Mouse (Mus musculus) layer of hippocampus, postnatal 36 days (tissue): ENCODE measurements around the gene Vipr1. TPM values are rescaled to one million over a fixed set of nuclear protein-coding genes. Genes with fewer than 3 reads are reported as not detected.

Experiments
- DNase-seq, 2 experiments: peaks; one replicate each; pipeline ENCODE4 v3.0.0; 2022
- total RNA-seq, 2 experiments: library from RNA; stranded (reverse); gene quantifications; 2 replicates each; pipeline ENCODE4 v1.2.3; 2021

Gene Vipr1
- total RNA-seq, 2 experiments from 2014 or later: 15.0 to 18.7 TPM

DNA sequence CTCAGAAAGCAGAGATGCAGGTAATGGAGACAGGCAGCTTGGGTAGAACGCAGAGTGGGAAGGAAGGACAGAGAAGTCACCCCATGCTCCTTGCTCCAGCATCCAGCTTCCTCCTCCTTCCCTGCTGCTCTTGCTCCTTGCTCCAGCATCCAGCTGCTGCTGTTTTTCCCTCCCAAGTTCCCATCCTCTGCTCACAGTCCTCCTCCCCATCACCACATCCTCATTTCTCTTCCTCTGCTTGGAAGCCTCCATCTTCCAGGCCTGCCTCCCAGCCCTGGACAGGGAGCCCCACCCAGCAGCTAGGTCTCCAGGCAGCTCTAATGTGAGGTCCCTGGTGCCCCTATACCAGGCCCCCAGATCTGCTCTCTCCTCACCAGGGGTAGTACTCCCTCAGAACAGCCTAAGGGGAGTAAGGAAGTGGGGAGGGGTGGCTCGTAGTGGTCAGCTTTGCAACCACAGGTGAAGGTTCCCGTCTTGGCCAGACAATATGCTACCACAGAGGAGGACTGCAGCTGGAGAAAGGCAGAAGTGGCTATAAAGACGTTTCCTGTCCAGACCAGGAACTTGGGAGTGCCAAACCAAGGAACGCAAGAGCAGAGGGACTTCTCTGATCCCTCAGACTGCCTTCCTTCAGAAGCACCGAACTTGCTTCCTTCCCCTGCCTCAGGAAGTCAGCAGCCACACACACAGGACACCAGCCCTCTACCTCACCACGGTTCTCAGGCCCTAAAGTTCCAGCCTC, 6.5 kb upstream of the Vipr1 start:
- DNase-seq: no peak

DNA sequence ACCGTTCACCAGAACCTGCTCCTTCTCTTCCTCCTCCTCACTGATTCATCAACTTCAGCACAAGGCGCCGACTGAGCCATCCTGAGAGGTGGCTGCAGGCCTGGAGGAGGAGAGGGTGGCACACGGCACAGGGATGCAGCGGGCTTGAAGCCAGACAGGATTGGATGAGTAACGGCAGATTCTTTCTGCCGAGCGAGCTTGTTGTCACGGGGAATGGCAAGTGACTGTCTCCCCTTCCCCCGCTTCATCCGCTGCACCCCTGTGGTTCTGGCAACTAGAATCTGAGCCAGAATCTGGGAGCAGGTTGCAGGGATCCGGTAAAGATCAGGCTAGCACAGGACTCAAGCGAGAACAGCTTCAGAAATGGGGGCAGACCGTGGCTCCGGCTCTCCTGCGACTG, 2.7 kb upstream of the Vipr1 start:
- peak; percentile 72 to 74 for DNase-seq

DNA sequence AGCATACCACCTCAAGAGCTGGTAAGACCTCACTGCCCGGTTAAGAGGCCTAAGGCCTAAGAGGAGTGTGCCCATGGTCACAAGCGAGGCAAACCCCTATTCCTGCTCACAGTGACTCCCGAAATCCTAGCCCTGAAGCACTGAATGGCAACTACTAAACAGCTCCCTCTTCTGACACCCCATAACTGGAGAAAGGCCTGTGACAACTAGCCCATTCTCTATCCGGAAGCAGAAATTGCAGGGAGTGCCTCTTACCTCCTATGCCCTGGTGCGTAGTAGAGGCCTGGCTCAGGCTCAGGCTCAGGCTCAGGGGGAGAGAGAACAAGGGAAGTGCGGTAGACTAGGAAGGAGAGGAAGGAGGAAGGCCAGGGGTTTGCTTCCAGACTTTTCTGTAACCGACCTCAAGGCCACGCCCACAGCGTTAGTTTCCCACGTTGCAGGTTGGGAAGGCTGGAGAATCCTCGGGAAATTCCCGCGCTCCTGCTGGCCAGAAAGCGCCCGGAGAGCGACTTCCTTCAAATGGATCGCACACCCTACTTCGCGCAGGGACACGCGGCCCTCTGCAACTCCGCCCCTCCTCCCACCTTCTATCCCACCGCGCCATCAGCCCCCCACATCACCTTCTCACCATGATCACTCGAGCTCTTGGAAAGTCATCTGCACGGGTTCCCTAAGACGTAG, 1.1 kb upstream of the Vipr1 start:
- DNase-seq: peak; percentile 30

DNA sequence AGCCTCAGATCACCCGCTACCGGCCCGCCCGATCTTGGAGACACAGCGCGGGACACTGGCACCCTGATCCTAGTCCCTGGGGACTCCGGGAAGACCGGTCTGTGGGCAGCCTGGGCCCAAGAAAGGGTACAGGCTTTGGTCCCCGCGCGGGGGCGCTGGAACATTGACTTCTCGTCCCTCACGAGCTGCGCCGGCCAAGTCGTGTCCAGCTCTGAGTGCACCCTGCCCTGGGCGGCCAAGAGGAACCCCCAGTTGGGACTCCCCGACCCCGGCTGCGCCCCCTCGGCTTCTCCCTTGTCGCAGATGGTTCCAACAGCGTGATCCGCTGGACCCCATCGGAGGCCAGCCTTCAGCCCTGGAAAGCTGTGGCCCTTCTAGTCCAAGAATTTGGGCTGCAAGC, 515 bp upstream of the Vipr1 start, which contains the start of gene Lyzl4:
Lyzl4 (minus strand) TSS at position 96 of the 400 bp plus-strand sequence.
- peak; percentile 76 to 81 for DNase-seq

DNA sequence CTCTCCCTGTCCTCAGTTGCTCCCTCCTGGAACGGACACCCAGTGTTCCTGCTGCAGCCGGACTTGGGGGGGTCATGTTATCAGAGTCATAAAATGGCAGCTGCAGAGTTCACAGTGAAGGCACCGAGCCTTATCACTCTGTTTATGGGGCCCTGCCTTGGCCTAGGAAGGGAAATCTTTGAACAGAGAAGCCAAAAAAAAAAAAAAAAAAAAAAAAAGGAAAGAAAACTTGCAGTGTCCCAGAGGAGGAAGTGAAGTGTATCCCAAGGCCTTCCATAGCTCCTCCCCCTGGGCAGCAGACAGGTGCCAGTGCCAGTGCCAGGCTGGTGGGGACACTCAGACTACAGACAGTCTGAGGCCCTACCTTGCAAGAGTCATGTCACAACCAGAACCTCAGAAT, 2.3 kb downstream of the Vipr1 start:
- no peak for DNase-seq

DNA sequence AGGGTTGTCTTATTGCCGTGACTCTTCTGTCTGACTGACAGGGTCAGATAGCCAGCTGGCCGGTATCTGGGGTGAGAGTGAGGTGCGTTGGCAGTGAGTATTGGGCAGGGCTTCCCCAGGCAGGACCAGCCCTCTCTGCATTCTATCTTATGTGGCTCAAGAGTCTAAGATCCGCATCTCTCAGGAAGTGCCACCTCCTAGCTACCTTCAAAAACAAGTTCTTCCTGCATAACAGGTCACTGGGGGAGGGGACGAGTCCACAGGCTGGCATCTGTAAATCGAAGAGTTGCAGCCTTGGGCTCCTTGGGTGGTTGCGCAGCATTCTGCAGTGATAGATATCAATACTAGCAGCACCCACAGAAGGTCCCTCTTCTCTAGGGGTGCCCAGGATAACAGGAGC, 4.5 kb downstream of the Vipr1 start:
- DNase-seq: no peak

DNA sequence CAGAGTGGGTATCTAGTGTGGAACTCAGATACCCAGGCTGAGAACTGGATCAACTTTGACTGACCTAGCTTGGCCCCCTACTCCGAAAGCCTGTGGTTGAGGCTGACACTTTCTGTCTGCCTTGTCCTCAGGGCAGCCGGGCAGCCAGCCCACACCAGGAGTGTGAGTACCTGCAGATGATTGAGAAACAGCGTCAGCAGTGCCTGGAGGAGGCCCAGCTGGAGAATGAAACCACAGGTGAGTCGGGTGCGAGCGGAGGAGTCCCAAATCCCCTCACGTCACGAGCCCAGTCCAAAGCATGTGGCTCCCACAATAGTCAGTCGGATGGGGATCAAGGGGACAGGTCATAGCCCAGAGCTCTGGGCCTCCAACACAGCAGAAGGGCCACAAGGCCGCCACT, 11.2 kb downstream of the Vipr1 start:
- DNase-seq: no peak

DNA sequence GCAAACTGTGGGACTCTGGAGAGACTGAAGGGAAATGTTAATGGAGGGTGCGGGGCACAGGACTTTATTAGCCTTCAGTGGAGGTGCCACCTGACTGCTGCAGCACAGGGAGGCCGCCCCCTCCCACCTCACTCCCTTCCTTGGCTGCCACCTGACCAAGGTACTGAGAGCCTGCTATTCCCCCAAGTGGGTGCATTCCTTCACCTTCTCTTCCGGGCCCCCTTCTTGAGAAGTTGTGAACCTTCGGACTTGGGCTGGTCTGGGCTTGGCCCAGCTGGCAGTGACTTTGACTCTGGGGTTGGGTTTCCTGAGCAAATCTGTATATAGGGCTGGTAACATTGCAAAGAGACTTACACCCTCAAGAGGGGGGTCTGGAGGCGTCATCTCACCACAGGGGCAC, 13.8 kb downstream of the Vipr1 start:
- no peak for DNase-seq

DNA sequence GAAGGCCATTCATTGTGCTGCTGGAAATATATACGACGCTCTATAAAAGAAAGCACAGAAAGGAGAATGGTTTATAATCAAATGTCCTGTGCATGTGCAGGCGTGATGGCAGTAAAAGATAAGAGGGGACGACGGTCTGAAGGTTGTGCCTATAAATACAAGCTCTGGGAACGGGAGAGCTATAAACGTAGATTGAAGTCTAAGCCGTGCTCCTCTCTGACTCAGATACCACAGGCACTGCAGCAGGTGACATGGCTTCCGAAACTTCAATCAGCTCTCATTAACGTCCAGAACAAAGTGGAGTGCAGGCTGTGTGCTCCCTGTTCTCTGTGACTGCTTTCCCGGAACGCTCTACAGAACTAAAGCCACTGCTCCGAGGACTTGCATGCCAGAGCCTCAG, 14.6 kb downstream of the Vipr1 start:
- no peak for DNase-seq

DNA sequence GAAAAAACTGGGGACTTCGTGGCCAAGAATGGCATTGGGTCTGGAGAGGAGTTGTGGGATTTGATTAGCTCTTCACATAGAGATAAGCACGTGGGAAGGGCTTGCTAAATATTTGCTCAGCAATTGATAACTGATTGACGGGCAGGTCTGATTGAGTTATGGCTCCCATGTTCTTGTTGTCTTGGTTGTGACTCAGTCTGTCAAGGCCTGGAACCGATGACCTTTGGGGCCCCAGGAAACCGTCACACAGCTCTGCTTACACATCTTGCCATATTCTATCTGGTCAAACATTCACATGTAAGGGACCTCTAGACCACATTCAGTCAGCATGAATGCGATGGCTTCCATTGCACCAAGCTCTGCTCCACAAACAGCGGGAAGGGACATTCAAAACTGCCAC, 15.7 kb downstream of the Vipr1 start:
- DNase-seq: no peak

DNA sequence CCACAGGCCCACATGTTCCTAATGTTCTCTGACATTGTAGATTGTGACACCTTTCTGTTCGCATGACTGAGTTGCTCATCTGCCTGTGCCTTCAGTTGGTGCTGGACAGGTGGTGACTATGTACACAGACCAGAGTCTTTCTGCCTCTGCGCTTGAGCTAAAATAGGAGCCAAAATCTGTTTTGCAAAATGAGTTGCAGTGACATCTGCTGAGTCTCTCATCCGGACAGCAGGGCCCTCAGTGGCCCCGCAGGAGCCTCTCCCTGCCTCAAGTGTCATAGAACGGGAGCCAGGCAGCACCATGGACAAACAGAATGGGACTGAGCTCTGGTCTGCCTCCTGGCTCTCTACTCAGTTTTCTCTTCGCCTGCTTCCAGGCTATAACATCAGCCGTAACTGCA, 17.3 kb downstream of the Vipr1 start:
- no peak for DNase-seq

DNA sequence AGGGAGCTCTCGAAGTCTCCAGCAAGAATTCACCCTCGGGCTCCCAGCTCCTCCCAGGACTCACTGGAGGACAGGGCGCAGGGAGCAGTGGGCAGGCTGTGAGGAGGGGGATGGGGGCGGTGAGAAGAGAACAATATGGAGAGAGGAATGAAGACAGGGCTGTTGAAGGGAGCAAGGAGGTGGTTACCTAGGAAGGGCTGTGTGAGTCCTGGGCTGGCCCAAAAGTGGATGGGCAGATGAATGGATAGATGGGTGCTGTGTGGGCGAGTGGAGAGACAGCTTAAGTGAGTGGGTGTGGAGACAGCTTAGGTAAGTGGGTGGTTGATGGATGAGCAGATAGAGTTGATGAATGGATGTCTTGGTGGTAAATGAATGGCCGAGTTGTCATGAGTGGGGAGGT, 21.0 kb downstream of the Vipr1 start:
- DNase-seq: no peak

DNA sequence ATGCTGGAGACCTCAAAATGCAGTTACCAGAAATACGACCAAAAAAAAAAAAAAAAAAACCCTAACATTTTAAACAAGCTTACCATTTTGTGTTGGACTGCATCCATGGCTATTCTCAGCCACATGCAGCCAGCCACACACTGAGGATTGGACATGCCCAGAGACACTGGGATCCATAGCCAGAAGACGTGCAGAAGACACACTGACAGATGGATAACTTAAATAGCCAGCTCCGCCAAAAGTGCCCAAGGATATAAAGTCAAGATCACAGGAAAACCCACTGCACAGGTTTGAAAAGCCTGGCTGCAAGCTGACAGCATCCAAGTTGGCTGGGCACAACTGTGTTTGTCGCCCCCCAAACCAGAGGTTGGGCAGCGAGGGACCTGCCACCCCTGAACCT, 21.6 kb downstream of the Vipr1 start:
- no peak for DNase-seq

DNA sequence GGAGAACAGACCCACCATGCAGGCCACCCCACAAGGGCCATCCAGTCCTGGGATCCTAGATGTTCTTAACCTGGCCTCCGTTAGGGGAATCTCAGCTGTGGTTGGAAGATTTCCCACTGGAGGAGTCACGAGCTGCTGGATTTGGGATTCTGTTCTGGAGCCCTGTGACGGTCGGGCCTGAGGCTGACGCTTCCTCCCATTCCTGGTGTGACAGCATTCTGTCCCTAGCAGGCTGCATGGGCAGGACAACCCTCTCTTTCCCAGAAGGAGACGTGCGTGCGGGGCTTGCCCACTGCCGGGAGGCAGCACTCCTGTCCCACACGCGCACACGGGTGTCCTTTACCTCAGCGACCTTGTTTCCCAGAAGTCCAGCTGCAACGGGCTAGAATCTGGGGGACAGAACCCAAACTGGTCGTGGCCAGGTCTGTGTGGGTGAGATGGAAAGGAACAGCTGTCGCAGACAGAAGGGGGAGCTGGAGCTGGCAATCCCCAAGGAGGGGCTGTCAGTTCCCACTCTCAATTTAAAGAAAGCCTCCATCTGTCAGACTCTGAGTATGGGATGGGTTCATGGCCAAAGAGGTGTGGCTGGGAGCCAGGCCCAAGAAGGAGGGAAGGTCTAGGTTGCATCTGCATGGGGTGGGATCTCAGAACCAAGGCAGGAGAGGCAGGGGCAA, 24.6 kb downstream of the Vipr1 start:
- no peak for DNase-seq

DNA sequence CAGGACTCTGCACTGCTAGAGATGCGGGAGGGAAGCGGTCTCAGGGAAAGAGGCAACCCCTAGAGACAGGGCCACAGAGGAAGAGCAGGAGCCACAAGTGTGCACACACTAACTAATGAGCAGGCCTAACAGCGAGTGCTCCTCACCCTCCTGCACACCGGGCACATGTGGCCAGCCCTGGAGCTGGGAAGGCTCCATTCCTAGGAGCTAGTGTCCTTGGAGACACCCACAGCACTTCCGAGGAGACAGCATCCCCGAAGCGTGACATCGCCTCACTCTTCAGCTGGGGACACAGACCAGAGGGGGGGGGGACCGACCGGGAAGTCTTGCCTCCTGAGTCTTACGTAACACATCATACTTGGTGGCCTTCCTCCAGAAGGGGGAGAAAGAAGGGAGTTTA, 25.3 kb downstream of the Vipr1 start:
- DNase-seq: no peak

DNA sequence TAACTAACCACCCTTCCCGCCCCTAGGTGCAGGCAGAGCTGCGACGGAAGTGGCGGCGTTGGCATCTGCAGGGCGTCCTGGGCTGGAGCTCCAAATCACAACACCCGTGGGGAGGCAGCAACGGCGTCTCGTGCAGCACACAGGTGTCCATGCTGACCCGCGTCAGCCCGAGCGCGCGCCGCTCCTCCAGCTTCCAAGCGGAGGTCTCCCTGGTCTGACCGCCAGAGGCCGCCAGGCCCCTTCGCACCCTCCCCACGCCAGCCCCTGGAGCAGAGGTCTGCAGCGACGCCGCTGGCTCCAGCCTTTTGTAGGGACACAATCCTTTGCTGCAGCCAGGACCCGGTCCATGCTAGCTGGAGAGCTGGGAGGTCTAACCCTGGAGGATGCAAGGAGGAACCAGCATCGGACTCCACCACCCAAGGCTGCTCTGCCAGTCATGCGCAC, 26.9 kb downstream of the Vipr1 start:
- peak in 1 of 2 experiments; percentile 37 for DNase-seq

DNA sequence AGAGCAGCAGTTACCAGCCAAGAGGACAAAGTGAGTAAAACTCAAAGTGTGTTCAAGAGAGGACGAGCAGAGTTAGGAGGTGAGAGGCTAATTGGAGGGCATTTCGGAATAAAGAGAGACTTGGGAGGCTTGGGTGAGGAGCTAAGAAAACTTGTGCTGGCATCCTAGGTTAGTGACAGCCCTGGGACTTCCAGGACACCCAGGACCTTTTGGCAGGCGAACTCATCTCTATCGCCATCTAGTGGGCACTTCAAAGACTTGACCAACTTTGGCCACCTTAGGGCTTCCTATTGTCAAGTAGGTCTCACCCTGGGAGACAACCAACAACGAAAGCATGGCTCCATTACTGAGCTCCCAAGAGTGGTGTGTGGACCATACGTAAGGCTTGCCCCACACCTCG, 28.8 kb downstream of the Vipr1 start:
- DNase-seq: no peak

DNA sequence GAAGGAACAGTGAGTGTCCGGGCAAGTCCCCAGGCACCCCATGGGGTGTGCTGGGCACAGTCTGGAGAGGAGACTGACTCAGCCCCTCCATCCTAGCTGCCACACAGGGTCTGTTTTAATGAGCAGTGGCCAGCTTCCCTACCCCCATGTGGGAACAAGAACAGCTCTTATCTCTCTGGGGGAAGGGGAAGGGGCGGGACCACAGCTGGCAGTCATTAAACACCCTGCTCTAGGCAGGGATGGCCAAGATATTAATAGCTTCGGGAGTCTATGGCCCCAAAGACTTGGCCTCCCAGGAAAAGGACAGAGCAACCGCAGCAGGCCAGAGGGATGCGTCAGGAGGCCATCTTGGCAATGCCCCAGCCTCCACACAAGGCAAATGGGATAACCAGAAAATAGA, 29.8 kb downstream of the Vipr1 start:
- no peak for DNase-seq

DNA sequence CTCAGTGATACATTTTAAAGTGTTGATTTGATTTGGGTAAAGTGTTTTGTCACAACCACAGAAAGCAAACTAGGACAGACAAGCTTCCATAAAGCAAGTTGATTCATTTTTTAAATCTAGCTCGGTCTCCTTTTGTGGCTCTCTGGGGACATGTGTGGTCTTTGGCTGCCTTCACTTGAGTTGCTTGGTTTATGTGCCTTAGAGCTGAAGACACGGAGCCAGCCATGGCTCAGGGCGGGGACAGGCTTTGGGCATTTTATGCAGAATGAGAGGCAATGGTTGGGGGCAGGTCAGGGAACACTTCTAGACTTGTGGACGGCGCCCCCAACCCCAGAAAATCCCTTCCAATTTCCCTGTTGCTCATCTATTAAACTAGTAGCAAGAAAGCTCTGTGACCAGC, 31.2 kb downstream of the Vipr1 start:
- DNase-seq: no peak

DNA sequence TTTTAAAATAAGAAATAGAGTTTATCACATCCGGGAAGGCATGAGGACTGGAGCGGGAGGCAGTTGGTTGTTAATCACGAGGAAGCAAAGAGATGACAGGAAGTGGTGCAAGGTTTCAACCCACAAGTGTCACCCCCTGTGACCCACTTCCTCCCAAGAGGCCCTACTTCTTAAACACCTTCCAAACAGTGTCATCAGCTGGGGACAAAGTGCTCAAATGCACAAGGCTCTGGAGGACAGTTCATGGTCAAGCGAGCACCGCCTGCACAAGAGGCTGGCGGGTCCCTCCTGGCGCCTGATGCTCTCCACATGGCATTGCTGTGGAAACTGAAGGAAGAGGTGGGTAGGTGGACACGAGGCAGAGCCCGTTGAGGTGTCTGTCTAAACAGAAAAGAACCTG, 32.5 kb downstream of the Vipr1 start:
- DNase-seq: no peak

DNA sequence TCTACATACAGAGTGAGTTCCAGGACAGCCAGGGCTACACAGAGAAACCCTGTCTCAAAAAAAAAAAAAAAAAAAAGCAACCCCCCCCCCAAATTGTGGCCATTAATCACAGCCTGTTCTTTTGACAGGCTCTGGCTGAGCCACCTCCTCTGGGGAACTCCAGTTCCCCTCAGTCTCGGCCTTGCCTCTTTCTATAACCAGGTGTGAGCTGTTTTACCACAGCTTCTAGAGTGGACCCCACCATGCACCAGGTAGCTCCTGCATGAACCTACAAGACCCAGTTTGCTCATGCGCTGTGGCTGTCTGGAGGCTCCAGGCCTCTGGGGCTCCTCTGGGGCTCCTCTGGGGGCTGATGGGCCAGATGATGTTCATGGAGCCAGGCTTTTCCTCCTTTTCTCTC, 33.0 kb downstream of the Vipr1 start:
- no peak for DNase-seq

DNA sequence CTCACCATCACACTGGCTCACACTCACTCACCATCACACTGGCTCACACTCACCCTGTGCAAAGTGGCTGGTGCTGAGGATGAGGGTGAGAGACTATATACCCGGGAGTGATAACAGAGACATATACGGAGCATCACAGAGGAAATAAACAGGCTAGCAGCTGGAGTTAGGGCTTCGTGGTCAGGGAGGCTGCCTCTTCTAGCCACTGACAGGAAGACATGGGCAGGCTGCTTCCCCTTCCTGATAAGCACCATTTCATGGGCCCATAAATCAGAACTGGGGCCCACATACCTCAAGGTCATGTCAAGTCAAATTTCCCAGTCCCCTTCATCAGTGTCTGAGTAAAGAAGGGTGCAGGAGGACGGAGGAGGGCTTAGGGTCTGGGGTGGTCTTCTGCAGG, 34.6 kb downstream of the Vipr1 start:
- DNase-seq: no peak

DNA sequence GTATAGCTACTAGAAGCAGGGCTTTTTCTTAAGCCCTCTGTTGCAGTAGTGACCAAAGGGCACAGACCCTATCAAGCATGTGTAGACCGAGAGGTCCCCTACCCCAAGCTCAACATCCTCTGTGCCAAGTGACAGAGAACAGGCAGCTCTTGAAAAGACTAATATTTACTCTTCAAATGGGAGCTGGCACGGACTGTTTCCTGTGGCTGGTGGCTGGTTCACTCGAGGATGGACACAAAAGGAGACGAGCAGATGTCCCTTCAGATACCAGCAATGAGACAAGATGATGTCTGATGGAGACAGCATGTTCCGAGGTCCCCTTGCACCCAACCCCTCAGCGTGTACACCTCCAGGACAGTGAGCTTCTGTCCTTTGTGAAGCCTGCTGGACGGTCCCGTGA, 35.0 kb downstream of the Vipr1 start:
- DNase-seq: no peak

DNA sequence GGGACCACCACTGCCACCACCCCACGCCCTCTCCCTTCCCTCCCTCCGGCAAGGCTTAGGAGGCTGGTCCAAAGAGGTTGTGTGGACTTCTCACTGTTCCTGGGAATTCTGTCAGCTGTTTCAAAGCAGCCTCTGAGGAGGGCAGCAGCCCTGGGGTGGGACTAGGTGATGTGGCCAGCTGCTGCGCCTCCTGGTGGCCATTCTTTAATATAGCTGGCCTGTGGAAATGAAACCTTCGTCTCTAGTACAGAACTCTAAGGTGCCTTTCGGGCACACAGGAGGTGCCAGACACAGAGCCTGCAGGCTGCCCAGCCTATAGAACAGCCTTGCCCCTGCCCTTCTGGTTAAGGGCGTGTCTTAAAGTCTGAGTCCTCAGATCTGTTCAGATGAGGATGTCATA, 37.0 kb downstream of the Vipr1 start:
- no peak for DNase-seq
